Mouse (Mus musculus) central nervous system, embryonic 11.5 days (tissue): Measurements from ENCODE around the gene Fem1b. TPM values are rescaled to one million over a fixed set of nuclear protein-coding genes. Genes with fewer than 3 reads are reported as not detected.

ENCODE experiments used
- polyA plus RNA-seq: library from polyadenylated mRNA; depleted of rRNA; stranded (reverse); fragments of >200 nt; gene quantifications from 2 replicates; pipeline ENCODE4 v1.2.3, GENCODE M21; 2012; rRNA removed

Gene Fem1b
- polyA plus RNA-seq: 37.2 and 45.1 TPM in 2 replicates

DNA sequence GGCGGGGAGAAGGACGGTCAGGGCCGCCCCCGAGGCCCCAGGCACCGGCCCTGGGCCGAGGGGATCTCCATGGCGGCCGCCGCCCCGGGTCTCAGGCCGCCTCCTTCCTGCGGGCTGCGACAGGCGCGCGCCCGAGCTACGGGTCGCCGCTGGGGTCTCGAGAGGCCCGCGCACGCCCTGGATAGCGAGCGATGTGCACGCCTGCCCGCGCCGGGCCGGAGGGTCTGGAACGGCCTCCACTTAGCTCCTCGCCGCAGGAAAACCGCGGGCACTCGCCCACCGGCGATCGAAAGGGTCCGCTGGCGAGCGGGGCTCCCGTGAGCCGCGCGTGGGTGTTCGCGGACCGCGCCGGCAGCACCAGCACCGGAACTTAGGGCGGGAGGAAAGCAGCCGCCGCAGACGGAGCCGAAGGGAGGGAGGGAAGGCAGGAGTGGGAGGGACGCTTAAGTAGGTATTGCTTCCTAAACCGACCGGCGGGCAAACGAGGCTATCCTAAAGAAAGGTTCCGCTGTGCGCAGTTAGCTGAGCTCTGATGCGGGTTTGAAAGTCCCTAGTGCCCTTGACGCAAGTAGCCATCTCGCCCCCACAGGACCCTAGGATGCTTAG is at the start of gene Fem1b:
Fem1b (minus strand) TSS at position 419 of the 606 bp plus-strand sequence.

DNA sequence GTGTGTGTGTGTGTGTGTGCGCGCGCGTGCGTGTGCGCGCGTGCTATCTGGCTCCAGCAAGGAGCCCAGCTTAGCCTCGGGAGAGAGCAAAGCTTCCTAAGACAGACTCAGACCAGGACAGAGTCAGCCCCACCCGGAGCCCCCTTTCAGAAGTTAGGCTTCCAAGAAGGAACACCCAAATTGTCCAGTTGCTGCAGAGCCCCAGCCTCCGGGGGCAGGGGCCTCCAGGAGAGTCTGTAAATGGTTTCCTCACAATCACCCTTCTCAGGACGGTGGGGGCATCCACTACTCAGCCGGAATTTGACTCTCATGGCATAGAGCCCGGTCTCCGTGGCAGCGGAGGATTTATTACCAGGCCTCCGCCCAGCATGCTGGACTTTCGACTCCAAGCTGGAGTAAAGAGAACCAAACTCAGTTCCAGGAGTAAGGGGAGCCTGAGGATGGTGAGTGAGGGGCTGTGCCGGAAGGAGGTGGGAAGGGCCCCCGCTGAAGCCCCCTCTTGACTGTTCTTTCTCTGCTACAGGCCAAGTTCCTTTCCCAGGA is 46.1 kb upstream of the Fem1b start, which contains the start of gene Calml4:
Calml4 (plus strand) TSS at position 362 of the 543 bp plus-strand sequence.

DNA sequence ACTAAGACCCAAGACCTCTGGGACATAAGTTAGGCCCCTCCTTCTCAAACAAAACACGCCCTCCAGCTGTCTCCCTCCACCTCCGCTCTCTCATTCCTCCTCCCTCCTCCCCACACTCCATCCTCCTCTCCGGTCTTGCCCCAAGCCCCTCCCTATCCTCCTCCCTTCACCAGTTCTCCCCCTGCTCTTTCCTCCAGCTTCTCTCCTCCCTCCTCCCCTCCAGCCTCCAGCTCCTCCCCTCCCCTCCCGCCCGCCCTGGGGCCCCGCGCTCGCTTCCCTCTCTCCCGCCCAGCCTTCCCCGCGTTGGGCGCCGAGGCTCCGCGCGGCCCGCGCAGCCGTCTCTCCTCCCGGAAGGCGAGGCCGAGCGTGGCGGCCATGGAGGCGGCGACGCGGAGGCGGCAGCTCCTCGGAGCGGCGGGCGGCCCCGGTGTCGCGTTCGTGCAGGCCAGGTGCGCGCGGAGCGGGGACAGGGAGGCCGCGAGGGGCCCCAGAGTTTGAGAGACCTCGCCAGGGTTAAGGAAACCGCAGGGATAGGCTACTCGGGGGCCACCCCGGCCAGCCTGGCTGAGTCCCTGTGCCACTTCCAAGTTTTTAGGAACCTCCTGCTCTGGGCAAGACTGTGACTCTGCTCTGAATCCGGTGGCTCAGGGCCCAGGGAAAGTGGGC is 26.9 kb upstream of the Fem1b start, which contains the start of gene Cln6:
Cln6 (plus strand) TSS at position 280 of the 666 bp plus-strand sequence.

Other genes starting within 250 kb of the Fem1b start
- gene Itga11, start 134.1 kb downstream of the Fem1b start, polyA plus RNA-seq: 4.0 and 4.8 TPM in 2 replicates
- gene Cln6, start 26.9 kb upstream of the Fem1b start, polyA plus RNA-seq: 9.5 and 21.2 TPM in 2 replicates
- 1.7 and 2.9 TPM in 2 replicates for gene Calml4, start 46.1 kb upstream of the Fem1b start, polyA plus RNA-seq
- gene Pias1, start 176.0 kb upstream of the Fem1b start, polyA plus RNA-seq: 18.6 and 29.0 TPM in 2 replicates